Mouse (Mus musculus): ENCODE measurements around the gene Gli2. TPM values are rescaled to one million over a fixed set of nuclear protein-coding genes. Genes with fewer than 3 reads are reported as not detected.

Gene Gli2
- total and polyA plus RNA-seq, 3 experiments = 1.5 to 11.3 TPM; not detected in 1

GRCm38 (mm10) chr1:118926556-118926955, 126.9 kb downstream of the Gli2 start:
- Histone ChIP-seq H3K27me3 (ENCODE audit: control insufficient read depth in 1 of 2, insufficient read depth in 2 of 2, low read length in 2 of 2) (no peaks in the 10 kb centered on the region), H3K4me3 (ENCODE audit: control insufficient read depth in 1 of 2, insufficient read depth in 1 of 2, low read depth in 2 of 2, low read length in 2 of 2) (no peak overlapping the region), H3K9me3 (replicated peaks; ENCODE audit: insufficient read depth, low read length) (no peaks in the 10 kb centered on the region), H3K27ac (ENCODE audit: control insufficient read depth, low read depth, low read length) (no peak overlapping the region), H3K4me1 (ENCODE audit: control insufficient read depth in 1 of 2, insufficient read depth in 2 of 2, low read length in 2 of 2) (no peaks in the 10 kb centered on the region), H3K9ac (ENCODE audit: control insufficient read depth, low read depth, low read length, poor library complexity, severe bottlenecking) (no peak overlapping the region), H3K36me3 (ENCODE audit: control insufficient read depth in 1 of 2, insufficient read depth in 2 of 2, low read length in 2 of 2) (no peaks in the 10 kb centered on the region), H3K79me2 (ENCODE audit: control insufficient read depth, insufficient read depth, low read length, poor library complexity) (no peaks in the 10 kb centered on the region)
- TF ChIP-seq ELF1 (IDR thresholded peaks at IDR 0.05; ENCODE audit: low read depth, low read length) (no peak), TCF12 (IDR thresholded peaks at IDR 0.05; ENCODE audit: low read depth, low read length) (no peak), RCOR1 (IDR thresholded peaks at IDR 0.05; ENCODE audit: low read depth, low read length) (no peak), ETS1 (IDR thresholded peaks at IDR 0.05; ENCODE audit: low read depth, low read length) (no peak), E2F4 (IDR thresholded peaks at IDR 0.05; ENCODE audit: borderline replicate concordance, low read depth, low read length) (no peak), TBP (IDR thresholded peaks at IDR 0.05; ENCODE audit: low read depth, low read length) (no peak), NRF1 (IDR thresholded peaks at IDR 0.05; ENCODE audit: insufficient read depth, low read depth, low read length, poor library complexity, severe bottlenecking) (no peak), SIN3A (IDR thresholded peaks at IDR 0.05; ENCODE audit: low read length) (no peak), CHD2 (IDR thresholded peaks at IDR 0.05; ENCODE audit: low read length) (no peak), RAD21 (IDR thresholded peaks at IDR 0.05; ENCODE audit: low read depth, low read length) (no peak), JUND (IDR thresholded peaks at IDR 0.05; ENCODE audit: low read depth, low read length) (no peak), POLR2AphosphoS5 (IDR thresholded peaks at IDR 0.05; ENCODE audit: borderline replicate concordance, low read depth, low read length) (no peak), EP300 (IDR thresholded peaks at IDR 0.05; ENCODE audit: low read depth in 1 of 2, low read length in 2 of 2) (no peak)
- no peak for DNase-seq (ENCODE audit: low read depth, low spot score)

- Histone ChIP-seq H3K36me3 (ENCODE audit: control insufficient read depth in 1 of 2, insufficient read depth in 2 of 2, low read length in 2 of 2) (no peaks in the 10 kb centered on the region), H3K4me1 (ENCODE audit: control insufficient read depth in 1 of 2, insufficient read depth in 2 of 2, low read length in 2 of 2) (no peaks in the 10 kb centered on the region), H3K79me2 (ENCODE audit: control insufficient read depth, insufficient read depth, low read length, poor library complexity) (no peaks in the 10 kb centered on the region), H3K27me3 (ENCODE audit: control insufficient read depth in 1 of 2, insufficient read depth in 2 of 2, low read length in 2 of 2) (no peaks in the 10 kb centered on the region), H3K9ac (ENCODE audit: control insufficient read depth, low read depth, low read length, poor library complexity, severe bottlenecking) (no peak overlapping the region), H3K27ac (ENCODE audit: control insufficient read depth, low read depth, low read length) (no peak overlapping the region), H3K9me3 (replicated peaks; ENCODE audit: insufficient read depth, low read length) (no peaks in the 10 kb centered on the region), H3K4me3 (ENCODE audit: control insufficient read depth in 1 of 2, insufficient read depth in 1 of 2, low read depth in 2 of 2, low read length in 2 of 2) (no peak overlapping the region)
- DNase-seq (ENCODE audit: low read depth, low spot score) = no peak
- TF ChIP-seq BHLHE40 (IDR thresholded peaks at IDR 0.05; ENCODE audit: borderline replicate concordance, low read depth, low read length) = no peak
- no peak for TF ChIP-seq CTCF (IDR thresholded peaks at IDR 0.05 in 2 of 3, conservative IDR thresholded peaks at IDR 0.05 in 1 of 3; ENCODE audit: control insufficient read depth in 1 of 3, insufficient read depth in 1 of 3, low read depth in 2 of 3, low read length in 3 of 3, poor library complexity in 1 of 3, severe bottlenecking in 1 of 3)
These were observed 131.2 kb downstream of the Gli2 start for GRCm38 (mm10) chr1:118922189-118922588.

Data from MEL (cell line).